Mouse (Mus musculus): Measurements from ENCODE around the gene Kmt5c. TPM values are rescaled to one million over a fixed set of nuclear protein-coding genes. Genes with fewer than 3 reads are reported as not detected.
"Not testable (repeated sequence)": the region's sequence is repeated elsewhere in the genome, so short reads cannot be mapped to it uniquely, and the experiment has no call there.

Gene Kmt5c
- total RNA-seq, 4 experiments from 2014 or later = 3.5 to 5.2 (median 4.8) TPM

DNA sequence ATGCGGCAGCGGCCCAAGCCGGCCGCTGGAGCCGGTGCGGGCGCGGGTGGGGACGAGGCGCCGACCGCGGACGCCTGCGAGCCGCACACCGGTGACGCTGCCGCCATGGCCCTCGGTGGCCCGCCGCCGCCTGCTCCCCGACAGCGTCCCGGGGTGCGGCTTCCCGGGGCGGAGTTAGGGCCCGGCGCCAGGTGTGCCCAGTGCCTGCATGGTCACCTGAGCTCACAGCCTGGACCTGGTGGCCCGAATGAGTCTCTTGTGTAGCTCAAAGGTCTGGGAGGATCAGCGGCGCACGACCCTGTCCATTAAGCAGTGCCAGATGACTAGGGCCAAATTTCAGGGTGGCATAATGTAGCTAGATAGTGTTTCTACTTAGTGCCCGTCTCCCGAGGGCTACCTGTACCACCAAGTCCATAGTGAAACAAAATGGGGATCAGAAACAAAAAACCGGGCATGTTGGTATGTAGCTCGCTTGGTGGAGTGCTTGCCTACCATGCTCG lies 49.6 kb downstream of the Kmt5c start, which contains the start of gene Tmem238:
Gene Tmem238, minus strand, starts transcription at position 221 of the 500 bp plus-strand sequence.
- peak; percentile 55 to 57 for DNase-seq (ENCODE audit: low spot score in 2 of 2)

DNA sequence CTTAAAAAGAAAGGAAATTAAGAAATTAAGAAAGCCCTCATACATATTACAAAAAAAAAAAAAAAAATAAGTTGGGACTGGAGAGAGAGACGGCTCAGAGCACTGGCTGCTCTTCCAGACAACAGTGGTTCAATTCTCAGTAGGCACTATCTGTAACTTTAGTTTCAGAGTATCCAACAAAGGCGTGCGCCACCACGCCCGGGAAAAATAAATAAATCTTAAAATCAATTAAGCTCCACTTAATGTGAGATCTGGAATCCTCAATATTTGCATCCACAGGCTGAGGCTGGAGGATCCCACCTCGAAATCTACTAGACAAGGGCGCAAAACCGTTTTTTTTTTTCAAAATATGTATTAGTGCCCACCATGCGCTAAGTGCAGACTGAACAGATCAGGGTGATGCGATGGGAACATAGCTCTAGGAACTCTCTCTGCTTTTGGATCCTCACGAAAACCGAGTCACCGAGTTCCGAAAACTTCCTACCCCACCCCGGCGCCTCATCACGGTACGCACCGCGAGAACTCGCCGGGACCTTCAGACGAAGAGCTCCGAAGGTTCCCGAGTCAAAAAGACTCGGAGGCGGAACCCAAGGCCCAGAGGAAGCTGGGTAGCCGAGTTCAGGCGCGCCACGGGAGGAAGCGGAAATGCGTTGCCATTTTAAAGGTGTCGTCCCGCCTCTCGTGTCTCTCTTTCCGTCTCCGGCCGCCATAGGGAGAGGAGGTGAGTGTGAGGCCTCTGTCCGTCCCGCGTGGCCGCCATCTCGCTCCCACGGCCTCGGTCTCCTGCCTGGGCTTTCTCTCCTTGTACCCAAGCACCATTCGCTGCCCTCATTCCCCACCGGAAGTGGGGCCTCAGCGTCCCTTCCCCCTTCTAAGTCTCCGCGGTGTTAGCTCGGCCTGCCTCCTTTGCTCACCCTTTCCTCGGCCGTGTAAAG lies 52.6 kb downstream of the Kmt5c start, which contains the start of gene Rpl28:
Gene Rpl28, plus strand, starts transcription at position 597 of the 935 bp plus-strand sequence.
- peak; percentile 87 to 92 for DNase-seq (ENCODE audit: low spot score in 2 of 2)

DNA sequence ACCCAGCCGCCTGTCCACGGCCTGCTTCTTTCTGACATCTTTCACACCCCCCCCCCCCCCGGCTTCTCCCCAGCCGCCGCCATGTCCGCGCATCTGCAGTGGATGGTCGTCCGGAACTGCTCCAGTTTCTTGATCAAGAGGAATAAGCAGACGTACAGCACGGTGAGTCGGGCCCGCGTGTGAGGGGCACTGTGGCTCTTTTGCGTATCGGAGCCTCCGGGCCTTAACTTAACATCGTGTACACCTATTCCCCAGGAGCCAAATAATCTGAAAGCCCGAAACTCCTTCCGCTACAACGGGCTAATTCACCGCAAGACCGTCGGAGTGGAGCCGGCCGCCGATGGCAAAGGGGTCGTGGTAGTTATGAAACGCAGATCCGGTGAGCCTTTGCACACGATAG lies 53.3 kb downstream of the Kmt5c start:
- not testable (repeated sequence) for DNase-seq (ENCODE audit: low spot score in 2 of 2)

DNA sequence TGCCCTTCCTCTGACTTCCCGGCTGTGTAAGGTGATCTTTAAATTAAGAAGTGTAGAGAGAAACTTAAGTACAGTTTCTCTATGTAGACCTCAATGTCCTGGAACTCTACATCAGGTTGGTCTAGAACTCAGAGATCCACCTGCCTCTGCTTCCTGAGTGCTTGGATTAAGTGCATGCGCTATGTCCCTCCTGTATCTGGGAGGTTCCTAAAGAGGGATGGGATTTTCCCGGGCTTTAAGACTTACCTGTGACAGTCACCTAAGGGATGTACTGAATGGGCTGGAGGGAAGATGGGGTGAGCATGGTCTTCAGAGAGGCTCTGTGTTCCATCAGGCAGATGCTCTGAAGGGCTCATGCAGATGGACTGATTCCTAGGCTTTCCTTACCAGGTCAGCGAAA lies 53.8 kb downstream of the Kmt5c start:
- no peak for DNase-seq (ENCODE audit: low spot score in 2 of 2)

DNA sequence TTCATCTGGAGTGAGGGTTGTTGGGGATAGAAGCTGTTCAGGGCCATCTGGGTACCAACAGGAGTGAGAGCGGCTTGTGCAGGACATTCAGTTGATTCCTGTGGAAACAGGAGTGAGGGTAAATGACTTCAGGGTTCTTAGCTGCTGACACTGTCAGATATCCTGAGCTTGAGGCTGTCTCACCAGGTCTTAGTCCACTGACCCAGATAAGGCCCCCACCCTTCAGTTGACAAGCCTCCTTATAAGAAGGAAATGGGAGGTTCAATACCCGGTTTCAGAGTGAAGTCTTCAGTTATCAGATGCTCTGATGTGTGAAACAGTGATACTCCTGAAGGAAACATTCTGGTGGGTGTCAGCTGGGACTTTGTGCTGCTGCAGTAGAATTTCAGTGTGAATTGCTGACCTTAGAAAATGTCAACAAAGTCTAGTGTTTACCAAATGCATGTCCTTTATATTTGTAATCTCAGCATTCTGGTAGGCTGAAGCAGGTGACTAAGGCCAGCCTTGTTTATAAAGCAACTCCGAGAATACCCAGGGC lies 54.8 kb downstream of the Kmt5c start:
- no peak for DNase-seq (ENCODE audit: low spot score in 2 of 2)

DNA sequence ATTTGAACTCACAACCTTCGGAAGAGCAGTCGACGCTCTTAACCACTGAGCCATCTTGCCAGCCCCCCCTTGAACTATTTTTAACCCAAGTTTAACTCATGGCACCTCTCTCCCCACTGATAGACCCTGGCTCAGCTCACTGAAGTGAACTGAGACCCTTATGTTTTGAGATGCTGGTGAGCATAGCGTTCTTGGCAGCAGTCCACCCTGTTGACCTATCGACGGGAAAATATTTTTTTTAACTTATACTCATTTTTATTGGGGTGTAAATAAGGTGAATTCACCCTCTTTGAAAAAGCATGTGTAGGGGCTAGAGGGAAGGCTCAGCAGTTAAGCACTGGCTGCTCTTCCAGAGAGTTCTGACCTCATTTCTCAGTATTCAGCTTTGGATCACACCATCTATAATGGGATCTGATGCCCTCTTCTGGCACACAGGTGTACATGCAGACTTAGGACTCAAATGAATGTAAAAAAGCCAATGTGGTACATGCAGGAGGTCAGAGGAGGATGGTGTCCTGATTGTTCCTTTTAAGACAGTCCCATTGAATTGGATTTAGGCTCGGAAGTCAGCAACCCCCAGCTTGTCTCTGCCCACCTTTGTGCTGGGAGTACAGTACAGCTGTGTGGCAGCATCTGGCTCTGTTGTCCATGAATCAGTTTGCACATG lies 56.0 kb downstream of the Kmt5c start:
- DNase-seq (ENCODE audit: low spot score in 2 of 2) = no peak

Other genes with a start within 250 kb of the Kmt5c start
- gene Ppp1r12c, start 238.4 kb upstream of the Kmt5c start, total RNA-seq (2022) = 10 to 100 TPM; 11.6 to 17.2 (median 16.7) TPM
- gene Tnnt1, start 223.7 kb upstream of the Kmt5c start, total RNA-seq (2022) = 100 to 1,000 TPM; 464 to 544 (median 482) TPM
- gene Tnni3, start 215.9 kb upstream of the Kmt5c start, total RNA-seq (2022) = 1 to 10 TPM; 1.8 to 3.0 (median 2.3) TPM
- gene Dnaaf3, start 207.7 kb upstream of the Kmt5c start, total RNA-seq (2022) = under 1 TPM in 1 of 4 experiments, not detected in 3; 0.13 TPM
- under 1 TPM in 1 of 4 experiments, not detected in 3; 0.15 TPM for gene Syt5, start 192.6 kb upstream of the Kmt5c start, total RNA-seq (2022)
- not detected for gene Ptprh, start 136.1 kb upstream of the Kmt5c start, total RNA-seq (2022)
- gene Tmem86b, start 108.7 kb upstream of the Kmt5c start, total RNA-seq (2022) = 1 to 10 TPM; 1.4 to 2.3 (median 2.0) TPM
- gene Ppp6r1, start 81.1 kb upstream of the Kmt5c start, total RNA-seq (2022) = 10 to 100 TPM; 48.2 to 53.4 (median 49.4) TPM
- 10 to 100 TPM; 23.4 to 28.8 (median 24.4) TPM for gene Hspbp1, start 55.0 kb upstream of the Kmt5c start, total RNA-seq (2022)
- under 1 TPM; 0.13 to 0.49 (median 0.39) TPM for gene Brsk1, start 49.5 kb upstream of the Kmt5c start, total RNA-seq (2022)
- gene Tmem150b, start 14.9 kb upstream of the Kmt5c start, total RNA-seq (2022) = not detected
- not detected for gene Cox6b2, start 13.0 kb downstream of the Kmt5c start, total RNA-seq (2022)
- gene Fam71e2, start 31.2 kb downstream of the Kmt5c start, total RNA-seq (2022) = not detected
- gene Il11, start 42.7 kb downstream of the Kmt5c start, total RNA-seq (2022) = not detected
- gene Tmem190, start 42.8 kb downstream of the Kmt5c start, total RNA-seq (2022) = not detected
- gene Tmem238, start 49.5 kb downstream of the Kmt5c start, total RNA-seq (2022) = 10 to 100 TPM in 1 of 4 experiments, 1 to 10 TPM in 3; 6.0 to 12.3 (median 7.4) TPM
- 100 to 1,000 TPM; 347 to 558 (median 433) TPM for gene Rpl28, start 52.8 kb downstream of the Kmt5c start, total RNA-seq (2022)
- gene Ube2s, start 72.5 kb downstream of the Kmt5c start, total RNA-seq (2022) = 100 to 1,000 TPM in 1 of 4 experiments, 10 to 100 TPM in 3; 92.3 to 102 (median 95.8) TPM
- not detected for gene Shisa7, start 104.6 kb downstream of the Kmt5c start, total RNA-seq (2022)
- 1 to 10 TPM; 3.5 to 5.0 (median 3.8) TPM for gene Isoc2b, start 130.1 kb downstream of the Kmt5c start, total RNA-seq (2022)
- 10 to 100 TPM; 23.6 to 32.4 (median 28.2) TPM for gene Isoc2a, start 137.0 kb downstream of the Kmt5c start, total RNA-seq (2022)
- under 1 TPM in 3 of 4 experiments, not detected in 1; 0.29 to 0.81 (median 0.48) TPM for gene Gm36210, start 166.4 kb downstream of the Kmt5c start, total RNA-seq (2022)
- 10 to 100 TPM in 2 of 4 experiments, 1 to 10 TPM in 2; 8.3 to 10.7 (median 9.7) TPM for gene Zfp628, start 175.1 kb downstream of the Kmt5c start, total RNA-seq (2022)
- 1 to 10 TPM; 4.2 to 5.2 (median 4.6) TPM for gene Nat14, start 181.9 kb downstream of the Kmt5c start, total RNA-seq (2022)
- gene Ssc5d, start 185.7 kb downstream of the Kmt5c start, total RNA-seq (2022) = 1 to 10 TPM; 1.9 to 4.6 (median 2.5) TPM
- 10 to 100 TPM; 55.4 to 88.7 (median 62.8) TPM for gene Sbk2, start 224.3 kb downstream of the Kmt5c start, total RNA-seq (2022)
- 1 to 10 TPM in 3 of 4 experiments, under 1 TPM in 1; 0.58 to 1.6 (median 1.1) TPM for gene Sbk3, start 231.1 kb downstream of the Kmt5c start, total RNA-seq (2022)